Mouse (Mus musculus) kidney, embryonic 15.5 days (tissue): Measurements from ENCODE around the gene Serpina1d. TPM values are rescaled to one million over a fixed set of nuclear protein-coding genes. Genes with fewer than 3 reads are reported as not detected.
"Not testable (repeated sequence)": the region's sequence is repeated elsewhere in the genome, so short reads cannot be mapped to it uniquely, and the experiment has no call there.

Experiments used
- ATAC-seq: fragments of 200-750 bp; cut with Nextera tagmentation; replicated peaks from 2 replicates; pipeline ENCODE4 v1.8.0; 2017; ENCODE audit warnings: moderate TSS enrichment; ENCODE audit not compliant: low FRiP score
- H3K27ac ChIP-seq: fragments of 300-500 bp; sonication (generic); 2 replicates; pipeline ENCODE4 v1.5.1; 2015; ENCODE audit warnings: mild to moderate bottlenecking, inconsistent platforms
- H3K27me3 ChIP-seq: fragments of 300-500 bp; sonication (generic); 2 replicates; pipeline ENCODE4 v1.6.1; 2015; ENCODE audit warnings: inconsistent platforms
- H3K36me3 ChIP-seq: fragments of 300-500 bp; sonication (generic); 2 replicates; pipeline ENCODE4 v1.6.1; 2015; ENCODE audit warnings: inconsistent platforms
- H3K4me1 ChIP-seq: fragments of 300-500 bp; sonication (generic); 2 replicates; pipeline ENCODE4 v1.6.1; 2015; ENCODE audit warnings: inconsistent platforms
- H3K4me2 ChIP-seq: fragments of 300-500 bp; sonication (generic); 2 replicates; pipeline ENCODE4 v1.6.1; 2015; ENCODE audit warnings: moderate library complexity, mild to moderate bottlenecking, inconsistent platforms
- H3K4me3 ChIP-seq: fragments of 300-500 bp; sonication (generic); replicated peaks from 2 replicates; pipeline ENCODE4 v1.5.1; 2015; ENCODE audit warnings: mild to moderate bottlenecking, inconsistent platforms
- H3K9ac ChIP-seq: fragments of 300-500 bp; sonication (generic); 2 replicates; pipeline ENCODE4 v1.6.1; 2015; ENCODE audit warnings: mild to moderate bottlenecking, inconsistent platforms
- H3K9me3 ChIP-seq: fragments of 300-500 bp; sonication (generic); replicated peaks from 2 replicates; pipeline ENCODE4 v1.6.1; 2016; ENCODE audit warnings: inconsistent platforms
- WGBS: fragments of 180-500 bp; shearing (Covaris S2); methylation state at CpG from one replicate; pipeline ENCODE4 v1.1.7; 2015; ENCODE audit warnings: mixed read lengths; 5-methylcytosine and 5-hydroxymethylcytosine counted together
- polyA plus RNA-seq: library from polyadenylated mRNA; unstranded; fragments of >200 nt; fragmentation: Nextera tagmentation; extraction: Ambion mirVana; gene quantifications from 2 replicates; pipeline ENCODE4 v1.2.1, GENCODE M21; 2015

The Serpina1d gene
- 1.7 and 5.0 TPM in 2 replicates for polyA plus RNA-seq

DNA sequence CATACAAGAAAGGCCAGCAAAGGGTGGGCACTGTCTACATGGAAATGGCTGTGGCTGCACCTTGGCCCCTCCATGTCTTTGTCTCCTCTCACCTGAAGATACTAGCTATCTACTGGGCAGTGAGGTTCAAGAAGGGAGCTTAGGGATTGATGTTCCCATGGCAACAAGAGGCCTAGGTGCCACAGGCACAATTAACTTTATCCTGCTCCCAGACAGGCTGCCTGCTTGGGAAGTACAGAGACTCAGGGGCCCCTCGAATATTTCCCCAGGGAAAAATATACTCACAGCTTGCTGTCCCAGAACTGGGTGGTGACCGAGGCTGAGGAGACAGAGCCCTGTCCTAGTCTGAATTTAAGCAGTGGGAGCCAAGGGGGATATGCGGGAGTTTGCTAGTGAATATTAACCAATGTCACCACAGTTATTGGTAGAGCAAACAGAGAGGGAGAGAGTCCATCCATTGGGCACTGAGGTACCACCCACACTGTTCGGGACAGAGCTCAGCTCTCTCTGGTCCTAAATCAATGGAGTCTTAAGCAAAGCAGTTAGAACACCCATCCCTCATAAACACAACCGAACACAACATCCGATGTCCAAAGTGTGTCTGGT is at the start of gene Serpina1d:
Gene Serpina1d (minus strand): TSS at position 347 of the 606 bp plus-strand sequence.
- not testable (repeated sequence) for H3K36me3 ChIP-seq, H3K4me3 ChIP-seq, H3K27me3 ChIP-seq, H3K4me1 ChIP-seq, H3K27ac ChIP-seq, H3K9ac ChIP-seq, ATAC-seq, H3K9me3 ChIP-seq, H3K4me2 ChIP-seq
- WGBS: 79% methylated on average over 6 of the region's 6 CpGs

DNA sequence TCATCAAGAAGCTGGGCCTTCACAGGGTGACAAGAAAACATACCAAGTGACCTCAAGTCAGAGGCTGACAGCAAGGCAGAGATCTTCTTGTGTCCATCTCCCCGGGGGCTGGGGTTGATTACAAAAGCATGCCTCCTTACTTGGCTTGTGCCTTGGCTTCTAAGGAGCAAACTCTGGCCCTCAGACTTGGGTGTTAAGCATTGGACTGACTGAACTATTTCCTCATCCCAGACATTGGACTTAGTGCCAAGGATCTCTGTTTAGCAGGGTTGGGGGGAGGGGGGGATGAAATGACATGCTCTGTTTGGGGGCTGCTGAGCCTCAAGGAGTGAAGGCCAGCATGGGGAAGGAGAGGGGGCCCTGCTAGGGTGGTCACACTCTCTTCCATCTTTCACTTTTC is 2.8 kb downstream of the Serpina1d start:
- H3K9me3 ChIP-seq, H3K27me3 ChIP-seq, H3K4me2 ChIP-seq, ATAC-seq, H3K4me1 ChIP-seq, H3K36me3 ChIP-seq, H3K4me3 ChIP-seq, H3K27ac ChIP-seq, H3K9ac ChIP-seq: not testable (repeated sequence)
- 63% methylated on average over 1 of the region's 1 CpGs for WGBS

DNA sequence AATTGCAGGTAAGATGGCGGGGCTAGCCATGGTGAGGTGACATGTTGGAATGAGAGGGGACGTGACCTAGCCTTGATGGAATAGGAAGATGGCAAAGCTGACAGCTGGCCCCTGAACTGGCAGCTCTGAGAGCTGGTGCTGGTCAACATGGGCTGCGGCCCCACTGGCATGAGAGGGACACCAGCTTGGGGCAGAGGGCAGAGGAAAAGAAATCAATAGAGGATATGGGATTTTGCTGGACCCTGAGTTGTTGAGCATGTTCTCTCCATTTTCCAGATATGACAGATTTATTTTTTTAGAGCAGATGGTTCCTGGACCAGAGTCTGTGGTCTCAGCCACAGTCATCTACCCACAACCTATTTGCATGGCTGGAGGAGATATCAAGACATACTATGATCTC is 10.3 kb downstream of the Serpina1d start:
- not testable (repeated sequence) for H3K4me1 ChIP-seq, H3K36me3 ChIP-seq, H3K9me3 ChIP-seq, H3K9ac ChIP-seq, H3K4me2 ChIP-seq, H3K27ac ChIP-seq, ATAC-seq, H3K27me3 ChIP-seq, H3K4me3 ChIP-seq
- 87% methylated on average over 3 of the region's 3 CpGs for WGBS

DNA sequence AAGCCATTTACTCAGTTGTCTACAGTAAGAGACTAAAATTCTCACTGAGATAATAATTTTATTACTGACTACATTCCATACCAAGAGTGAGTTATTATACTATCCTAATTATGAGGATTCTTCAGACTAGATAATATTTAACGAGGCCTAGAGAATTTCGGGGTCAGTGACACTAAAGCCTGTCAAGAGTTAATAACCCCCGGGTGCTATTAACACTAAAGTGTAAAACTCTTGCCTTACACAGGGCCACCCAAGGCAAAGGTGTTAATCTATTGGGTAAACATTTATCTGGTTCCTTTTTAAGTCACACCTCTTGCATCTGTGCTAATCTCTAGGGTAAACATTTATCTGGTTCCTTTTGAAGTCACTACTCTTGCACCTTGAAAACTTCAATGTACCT is 13.1 kb downstream of the Serpina1d start:
- H3K9ac ChIP-seq, H3K4me1 ChIP-seq, H3K4me3 ChIP-seq, ATAC-seq, H3K27me3 ChIP-seq, H3K36me3 ChIP-seq, H3K4me2 ChIP-seq, H3K9me3 ChIP-seq, H3K27ac ChIP-seq: not testable (repeated sequence)
- 84% methylated on average over 3 of the region's 3 CpGs for WGBS

DNA sequence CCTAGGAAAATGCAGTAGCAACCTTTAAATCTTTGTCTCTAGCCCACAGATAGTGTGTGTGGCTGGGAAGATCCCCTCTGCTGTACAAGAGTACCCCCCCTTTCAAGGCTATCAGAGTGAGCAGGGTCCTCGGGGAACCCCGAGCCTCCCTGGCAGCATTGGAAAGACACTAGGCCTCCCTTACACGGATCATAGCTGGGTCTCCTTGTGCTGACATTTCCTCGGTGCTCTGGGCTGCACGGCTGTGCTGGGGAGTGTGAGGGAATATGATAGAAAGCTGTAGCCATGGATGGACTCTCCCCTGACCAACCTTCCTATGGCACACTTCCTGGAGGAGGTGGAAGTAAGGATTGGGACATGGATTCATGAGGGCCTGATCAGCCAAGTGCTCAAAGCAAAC is 27.4 kb downstream of the Serpina1d start:
- not testable (repeated sequence) for H3K9me3 ChIP-seq, H3K27me3 ChIP-seq, H3K36me3 ChIP-seq, H3K4me1 ChIP-seq, H3K9ac ChIP-seq, H3K27ac ChIP-seq, H3K4me3 ChIP-seq, H3K4me2 ChIP-seq, ATAC-seq
- 85% methylated on average over 5 of the region's 5 CpGs for WGBS

DNA sequence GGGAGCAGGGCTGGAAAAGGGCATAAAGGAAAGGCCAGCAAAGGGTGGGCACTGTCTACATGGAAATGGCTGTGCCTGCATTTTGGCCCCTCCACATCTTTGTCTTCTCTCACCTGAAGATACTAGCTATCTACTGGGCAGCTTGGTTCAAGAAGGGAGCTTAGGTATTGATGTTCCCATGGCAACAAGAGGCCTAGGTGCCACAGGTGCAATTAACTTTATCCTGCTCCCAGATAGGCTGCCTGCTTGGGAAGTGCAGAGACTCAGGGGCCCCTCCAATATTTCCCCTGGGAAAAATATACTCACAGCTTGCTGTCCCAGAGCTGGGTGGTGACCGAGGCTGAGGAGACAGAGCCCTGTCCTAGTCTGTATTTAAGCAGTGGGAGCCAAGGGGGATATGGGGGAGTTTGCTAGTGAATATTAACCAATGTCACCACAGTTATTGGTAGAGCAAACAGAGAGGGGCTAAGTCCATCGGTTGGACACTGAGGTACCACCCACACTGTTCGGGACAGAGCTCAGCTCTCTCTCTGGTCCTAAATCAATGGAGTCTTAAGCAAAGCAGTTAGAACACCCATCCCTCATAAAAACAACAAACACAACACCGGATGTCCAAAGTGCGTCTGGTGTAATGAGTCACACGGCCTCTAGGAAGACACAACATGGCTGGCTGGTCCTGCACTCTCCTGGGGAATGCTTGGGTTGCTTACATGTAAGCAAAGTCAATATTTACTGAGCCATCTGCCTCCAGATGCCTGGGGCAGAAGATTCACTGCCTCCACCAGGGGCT is 35.4 kb downstream of the Serpina1d start:
- not testable (repeated sequence) for H3K27me3 ChIP-seq, H3K4me3 ChIP-seq, H3K36me3 ChIP-seq, H3K4me1 ChIP-seq, H3K9ac ChIP-seq, H3K9me3 ChIP-seq, H3K4me2 ChIP-seq, ATAC-seq, H3K27ac ChIP-seq
- 65% methylated on average over 6 of the region's 6 CpGs for WGBS

DNA sequence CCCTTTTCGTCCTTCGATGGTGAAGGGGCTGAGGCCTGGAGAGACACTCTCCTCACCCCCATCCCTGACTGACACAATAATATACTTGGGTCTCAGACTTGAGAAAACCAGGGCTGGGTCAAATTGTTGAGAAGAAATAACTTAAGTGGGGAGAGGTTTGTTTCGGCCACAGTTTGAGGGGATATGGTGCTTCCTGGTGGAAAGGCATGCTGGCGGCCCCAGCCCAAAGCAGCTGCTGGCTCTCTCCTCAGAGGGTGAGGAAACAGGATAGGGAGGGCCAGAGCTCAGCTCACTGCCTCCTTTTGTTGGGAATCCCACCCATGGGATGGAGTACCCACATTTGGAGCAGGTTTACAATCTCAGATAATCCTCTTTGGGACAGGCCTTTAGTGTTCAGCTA is 37.8 kb downstream of the Serpina1d start:
- 85% methylated on average over 4 of the region's 4 CpGs for WGBS
- not testable (repeated sequence) for H3K4me2 ChIP-seq, H3K27me3 ChIP-seq, H3K36me3 ChIP-seq, ATAC-seq, H3K9me3 ChIP-seq, H3K4me1 ChIP-seq, H3K27ac ChIP-seq, H3K9ac ChIP-seq, H3K4me3 ChIP-seq

DNA sequence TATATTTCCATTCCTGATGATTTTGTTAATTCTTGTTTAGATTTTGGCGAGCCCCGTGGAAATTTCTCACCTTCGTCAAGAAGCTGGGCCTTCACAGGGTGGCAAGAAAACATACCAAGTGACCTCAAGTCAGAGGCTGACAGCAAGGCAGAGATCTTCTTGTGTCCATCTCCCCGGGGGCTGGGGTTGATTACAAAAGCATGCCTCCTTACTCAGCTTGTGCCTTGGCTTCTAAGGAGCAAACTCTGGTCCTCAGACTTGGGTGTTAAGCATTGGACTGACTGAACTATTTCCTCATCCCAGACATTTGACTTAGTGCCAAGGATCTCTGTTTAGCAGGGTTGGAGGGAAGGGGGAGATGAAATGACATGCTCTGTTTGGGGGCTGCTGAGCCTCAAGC is 38.3 kb downstream of the Serpina1d start:
- H3K36me3 ChIP-seq, H3K9me3 ChIP-seq, H3K9ac ChIP-seq, H3K4me3 ChIP-seq, H3K27ac ChIP-seq, H3K4me1 ChIP-seq, H3K27me3 ChIP-seq, H3K4me2 ChIP-seq, ATAC-seq: not testable (repeated sequence)
- WGBS: 76% methylated on average over 4 of the region's 4 CpGs

Other genes with a start within 250 kb of the Serpina1d start
- 1.0 and 1.7 TPM in 2 replicates for gene Ppp4r4, start 241.3 kb downstream of the Serpina1d start, polyA plus RNA-seq
- 1.1 and 1.4 TPM in 2 replicates for gene Serpina10, start 142.1 kb downstream of the Serpina1d start, polyA plus RNA-seq
- gene Serpina6, start 116.4 kb downstream of the Serpina1d start, polyA plus RNA-seq: 11.9 and 29.8 TPM in 2 replicates
- gene Serpina16, start 97.5 kb downstream of the Serpina1d start, polyA plus RNA-seq: not detected in 2 replicates
- gene Serpina1f, start 78.1 kb downstream of the Serpina1d start, polyA plus RNA-seq: not detected in 2 replicates
- gene Serpina1b, start 56.8 kb upstream of the Serpina1d start, polyA plus RNA-seq: 8.4 and 14.2 TPM in 2 replicates
- gene Serpina1a, start 90.0 kb upstream of the Serpina1d start, polyA plus RNA-seq: 13.3 and 18.7 TPM in 2 replicates
- 2.3 and 2.6 TPM in 2 replicates for gene Serpina1c, start 131.3 kb upstream of the Serpina1d start, polyA plus RNA-seq
- 1.7 and 2.7 TPM in 2 replicates for gene Serpina1e, start 185.4 kb upstream of the Serpina1d start, polyA plus RNA-seq
- gene Serpina11, start 216.4 kb upstream of the Serpina1d start, polyA plus RNA-seq: 0.50 TPM in 1 of 2 replicates, not detected in the other
- not detected in 2 replicates for gene Serpina9, start 240.2 kb upstream of the Serpina1d start, polyA plus RNA-seq